Mouse (Mus musculus) cerebellum, postnatal 25 days (tissue): ENCODE data around the gene Gm20828.
"Not testable (repeated sequence)": the region's sequence is repeated elsewhere in the genome, so short reads cannot be mapped to it uniquely, and the experiment has no call there.

Source experiments
- DNase-seq, 2 experiments: peaks; one replicate each; pipeline ENCODE4 v3.0.0; 2021; ENCODE audit warnings: mixed read lengths in 2 of 2

Gene Gm20828

DNA sequence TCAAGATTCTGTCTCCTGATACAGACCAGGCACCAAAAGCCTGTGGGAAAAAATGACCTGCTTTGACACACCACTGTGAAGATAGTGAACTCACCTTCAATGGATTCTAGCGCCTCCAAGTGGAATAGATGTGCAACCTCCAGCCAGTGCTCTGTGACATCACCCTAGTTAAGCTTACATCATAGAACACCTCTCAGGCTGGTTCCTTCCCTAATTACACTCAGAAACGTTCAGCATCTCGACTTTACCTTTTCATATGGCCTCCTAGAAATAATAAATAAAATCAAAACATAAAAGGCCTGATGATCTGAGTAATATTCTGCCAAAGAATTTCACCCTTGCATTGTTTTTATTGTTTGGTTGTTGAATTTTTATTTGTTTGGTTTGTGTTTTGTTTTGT, at the start of gene Gm20828:
Gm20828 (minus strand) TSS at position 101 of the 400 bp plus-strand sequence.
- not testable (repeated sequence) for DNase-seq
